Mouse (Mus musculus): ENCODE data around the gene Sla2.
"Not testable (repeated sequence)": the region's sequence is repeated elsewhere in the genome, so short reads cannot be mapped to it uniquely, and the experiment has no call there.

The Sla2 gene

GRCm38 (mm10) chr2:156887017-156887416, at the start of gene Sla2:
Gene Sla2 (minus strand): TSS chr2:156887192.
- DNase-seq (ENCODE audit: low read depth) = no peak

- DNase-seq (ENCODE audit: low read depth) = no peak
These were observed 48.0 kb upstream of the Sla2 start for GRCm38 (mm10) chr2:156935005-156935404.

- DNase-seq (ENCODE audit: low read depth) = no peak
These were observed 46.4 kb upstream of the Sla2 start for GRCm38 (mm10) chr2:156933426-156933825.

GRCm38 (mm10) chr2:156931421-156931820, 44.4 kb upstream of the Sla2 start:
- DNase-seq (ENCODE audit: low read depth) = no peak

- DNase-seq (ENCODE audit: low read depth) = no peak
These were observed 43.6 kb upstream of the Sla2 start for GRCm38 (mm10) chr2:156930549-156930948.

- DNase-seq (ENCODE audit: low read depth) = no peak
These were observed 42.6 kb upstream of the Sla2 start for GRCm38 (mm10) chr2:156929519-156930120.

- DNase-seq (ENCODE audit: low read depth) = no peak
These were observed 41.6 kb upstream of the Sla2 start for GRCm38 (mm10) chr2:156928606-156929005.

GRCm38 (mm10) chr2:156927663-156928062, 40.7 kb upstream of the Sla2 start:
- DNase-seq (ENCODE audit: low read depth) = no peak

- DNase-seq (ENCODE audit: low read depth) = not testable (repeated sequence)
These were observed 38.6 kb upstream of the Sla2 start for GRCm38 (mm10) chr2:156925611-156926010.

- not testable (repeated sequence) for DNase-seq (ENCODE audit: low read depth)
These were observed 38.1 kb upstream of the Sla2 start for GRCm38 (mm10) chr2:156925075-156925474.

GRCm38 (mm10) chr2:156924210-156924898, 37.4 kb upstream of the Sla2 start:
- no peak for DNase-seq (ENCODE audit: low read depth)

GRCm38 (mm10) chr2:156923057-156923456, 36.1 kb upstream of the Sla2 start:
- DNase-seq (ENCODE audit: low read depth) = no peak

GRCm38 (mm10) chr2:156919796-156920195, 32.8 kb upstream of the Sla2 start:
- DNase-seq (ENCODE audit: low read depth) = no peak

- DNase-seq (ENCODE audit: low read depth) = not testable (repeated sequence)
These were observed 32.2 kb upstream of the Sla2 start for GRCm38 (mm10) chr2:156919191-156919590.

GRCm38 (mm10) chr2:156918562-156918961, 31.6 kb upstream of the Sla2 start:
- no peak for DNase-seq (ENCODE audit: low read depth)

- no peak for DNase-seq (ENCODE audit: low read depth)
These were observed 29.6 kb upstream of the Sla2 start for GRCm38 (mm10) chr2:156916419-156917125.

- peak; percentile 20 for DNase-seq (ENCODE audit: low read depth)
These were observed 28.6 kb upstream of the Sla2 start for GRCm38 (mm10) chr2:156915559-156915958.

- DNase-seq (ENCODE audit: low read depth) = no peak
These were observed 26.2 kb upstream of the Sla2 start for GRCm38 (mm10) chr2:156913191-156913590.

GRCm38 (mm10) chr2:156905931-156906330, 18.9 kb upstream of the Sla2 start:
- not testable (repeated sequence) for DNase-seq (ENCODE audit: low read depth)

- peak; percentile 43 for DNase-seq (ENCODE audit: low read depth)
These were observed 18.2 kb upstream of the Sla2 start for GRCm38 (mm10) chr2:156904976-156905717.

- DNase-seq (ENCODE audit: low read depth) = no peak
These were observed 16.4 kb upstream of the Sla2 start for GRCm38 (mm10) chr2:156903367-156903766.

- DNase-seq (ENCODE audit: low read depth) = not testable (repeated sequence)
These were observed 15.4 kb upstream of the Sla2 start for GRCm38 (mm10) chr2:156902411-156902810.

Data from fibroblast of lung, adult 2 months (primary cell).